Mouse (Mus musculus): ENCODE measurements around the gene Nop9. TPM values are rescaled to one million over a fixed set of nuclear protein-coding genes. Genes with fewer than 3 reads are reported as not detected.

The Nop9 gene
- total RNA-seq, 2 experiments from 2014 or later = 12.1 to 13.9 TPM

- intact Hi-C loops (cut with DNase I; ENCODE audit: low total_unique reads) = no loop called here
- DNase-seq = no peak
These were observed 17.7 kb downstream of the Nop9 start for GRCm38 (mm10) chr14:55763166-55763565.

GRCm38 (mm10) chr14:55765696-55766095 lies 20.2 kb downstream of the Nop9 start, which contains the start of gene Ltb4r1:
Gene Ltb4r1 (plus strand): TSS chr14:55765962.
- intact Hi-C loops (cut with DNase I; ENCODE audit: low total_unique reads) = no loop called here
- no peak for DNase-seq

- intact Hi-C loops (cut with DNase I; ENCODE audit: low total_unique reads) = no loop called here
- DNase-seq = peak; percentile 64
These were observed 22.3 kb downstream of the Nop9 start for GRCm38 (mm10) chr14:55767519-55768414.

- intact Hi-C loops (cut with DNase I; ENCODE audit: low total_unique reads) = no loop called here
- DNase-seq = no peak
These were observed 23.1 kb downstream of the Nop9 start for GRCm38 (mm10) chr14:55768555-55768954.

- DNase-seq = no peak
- intact Hi-C loops (cut with DNase I; ENCODE audit: low total_unique reads) = no loop called here
These were observed 23.7 kb downstream of the Nop9 start for GRCm38 (mm10) chr14:55769087-55769703.

GRCm38 (mm10) chr14:55776711-55777110 lies 31.2 kb downstream of the Nop9 start:
- intact Hi-C loops (cut with DNase I; ENCODE audit: low total_unique reads) = no loop called here
- no peak for DNase-seq

GRCm38 (mm10) chr14:55777176-55777575 lies 31.7 kb downstream of the Nop9 start:
- intact Hi-C loops (cut with DNase I; ENCODE audit: low total_unique reads) = no loop called here
- no peak for DNase-seq

GRCm38 (mm10) chr14:55777806-55778205 lies 32.3 kb downstream of the Nop9 start:
- intact Hi-C loops (cut with DNase I; ENCODE audit: low total_unique reads) = no loop called here
- DNase-seq = no peak

GRCm38 (mm10) chr14:55778686-55779085 lies 33.2 kb downstream of the Nop9 start:
- intact Hi-C loops (cut with DNase I; ENCODE audit: low total_unique reads) = no loop called here
- DNase-seq = no peak

- intact Hi-C loops (cut with DNase I; ENCODE audit: low total_unique reads) = no loop called here
- no peak for DNase-seq
These were observed 34.2 kb downstream of the Nop9 start for GRCm38 (mm10) chr14:55779656-55780055.

GRCm38 (mm10) chr14:55780736-55781135 lies 35.2 kb downstream of the Nop9 start:
- intact Hi-C loops (cut with DNase I; ENCODE audit: low total_unique reads) = no loop called here
- no peak for DNase-seq

- intact Hi-C loops (cut with DNase I; ENCODE audit: low total_unique reads) = no loop called here
- peak; percentile 58 for DNase-seq
These were observed 35.8 kb downstream of the Nop9 start for GRCm38 (mm10) chr14:55781310-55781709.

- no peak for DNase-seq
These were observed 37.0 kb downstream of the Nop9 start for GRCm38 (mm10) chr14:55782361-55782960.

GRCm38 (mm10) chr14:55783171-55783957 lies 37.9 kb downstream of the Nop9 start:
- DNase-seq = no peak
- intact Hi-C loops (cut with DNase I; ENCODE audit: low total_unique reads) = no loop called here

More at GRCm38 (mm10) chr14:55782361-55782960, 37.0 kb downstream of the Nop9 start:
- intact Hi-C loops (cut with DNase I; ENCODE audit: low total_unique reads) = no loop called here

GRCm38 (mm10) chr14:55783958-55784235 lies 38.4 kb downstream of the Nop9 start, which contains the start of gene Adcy4:
Gene Adcy4 (minus strand): TSS chr14:55784095.
- DNase-seq = no peak
- intact Hi-C loops (cut with DNase I; ENCODE audit: low total_unique reads) = no loop called here

- intact Hi-C loops (cut with DNase I; ENCODE audit: low total_unique reads) = no loop called here
- DNase-seq = no peak
These were observed 39.7 kb downstream of the Nop9 start for GRCm38 (mm10) chr14:55785195-55785594.

GRCm38 (mm10) chr14:55787731-55788130 lies 42.2 kb downstream of the Nop9 start:
- intact Hi-C loops (cut with DNase I; ENCODE audit: low total_unique reads) = no loop called here
- DNase-seq = no peak

GRCm38 (mm10) chr14:55788256-55789050 lies 43.0 kb downstream of the Nop9 start, which contains the start of gene Ripk3:
Gene Ripk3 (minus strand): TSS chr14:55788865.
- intact Hi-C loops (cut with DNase I; ENCODE audit: low total_unique reads) = no loop called here

GRCm38 (mm10) chr14:55793461-55793860 lies 48.0 kb downstream of the Nop9 start:
- intact Hi-C loops (cut with DNase I; ENCODE audit: low total_unique reads) = no loop called here
- no peak for DNase-seq

More at GRCm38 (mm10) chr14:55788256-55789050, 43.0 kb downstream of the Nop9 start, which contains the start of gene Ripk3:
- no peak for DNase-seq

Measured in gastrocnemius, postnatal 14 days (tissue).